Mouse (Mus musculus): ENCODE data around the gene Clmp.

GRCm38 (mm10) chr9:40798247-40798960 is 112.6 kb downstream of the Clmp start:
- no peak for TF ChIP-seq CTCF (IDR thresholded peaks at IDR 0.05; ENCODE audit: control insufficient read depth, insufficient read depth, low read length)
- no peak for TF ChIP-seq POLR2A (IDR thresholded peaks at IDR 0.05; ENCODE audit: borderline replicate concordance, control insufficient read depth, low read depth, low read length)
